Mouse (Mus musculus) liver, embryonic 14.5 days (tissue): ENCODE results near the gene Tuba3a.

Experiments used
- CTCF ChIP-seq: IDR thresholded peaks from 2 replicates; pipeline ENCODE4 v1.5.1; 2016; ENCODE audit warnings: antibody characterized with exemption, low read depth, control low read depth
- EP300 ChIP-seq: IDR thresholded peaks from 2 replicates; pipeline ENCODE4 v1.6.1; 2016; ENCODE audit warnings: antibody characterized with exemption, low read depth

DNA sequence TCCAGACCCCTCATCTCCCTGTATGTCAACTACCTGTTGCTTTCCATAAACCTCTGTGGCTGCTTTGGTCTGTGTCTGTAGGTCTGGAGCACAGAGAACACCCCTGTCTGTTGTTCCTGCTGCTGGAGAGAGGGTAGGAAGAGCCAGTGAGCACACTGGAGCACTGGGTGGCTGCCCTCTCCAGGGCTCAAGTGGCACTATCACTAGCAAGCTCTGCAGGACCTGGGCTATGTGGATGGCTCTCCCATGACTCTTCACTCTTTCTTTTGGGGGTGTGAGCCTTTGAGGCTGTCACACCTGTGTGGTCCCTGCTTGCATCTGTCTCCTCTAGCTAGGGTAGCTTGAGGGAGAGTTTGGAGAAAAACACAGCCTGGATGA lies 34.1 kb upstream of the Tuba3a start:
- TF ChIP-seq CTCF: no peak
- TF ChIP-seq EP300: no peak
